Mouse (Mus musculus): Measurements from ENCODE around the gene Pkdrej.

GRCm38 (mm10) chr15:85795516-85795915, 26.0 kb downstream of the Pkdrej start:
- no peak for TF ChIP-seq CTCF (IDR thresholded peaks at IDR 0.05; ENCODE audit: extremely low read depth, insufficient read depth, insufficient read length, insufficient replicate concordance)
- TF ChIP-seq POLR2A (IDR thresholded peaks at IDR 0.05; ENCODE audit: low read depth, low read length): no peak
